Mouse (Mus musculus): Measurements from ENCODE around the gene Dnajb12. TPM values are rescaled to one million over a fixed set of nuclear protein-coding genes. Genes with fewer than 3 reads are reported as not detected.

Dnajb12 gene
- total and polyA plus RNA-seq, 3 experiments = 13.9 to 35.9 (median 21.5) TPM

DNA sequence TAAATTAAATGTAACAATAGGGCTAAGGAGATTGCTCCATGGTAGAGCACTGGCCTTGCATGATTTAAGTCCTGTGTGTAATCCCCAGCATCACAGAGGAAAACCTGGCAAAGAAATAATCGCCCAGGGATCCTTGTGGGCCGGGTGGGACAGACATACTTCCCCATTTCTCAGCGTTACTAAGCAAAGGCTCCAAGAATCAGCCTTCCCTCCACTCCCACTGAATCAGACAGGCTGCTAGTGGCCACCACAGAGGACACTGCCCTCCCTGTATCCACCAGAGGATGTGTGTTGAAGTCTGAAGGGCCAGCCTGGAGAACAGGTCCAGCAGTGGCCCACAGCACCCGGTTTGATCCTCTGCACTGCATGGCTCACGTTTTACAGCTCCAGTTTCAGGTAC, 8.1 kb downstream of the Dnajb12 start:
- Histone ChIP-seq H3K27ac (ENCODE audit: insufficient read depth, low read depth) (no peak overlapping the region), H3K36me3 (replicated peaks in 1 of 2; ENCODE audit: control insufficient read depth in 1 of 2, insufficient read depth in 1 of 2, low read length in 1 of 2) (peaks cover 26 to 65% of the 10 kb centered on the region in 2 experiments), H3K9ac (ENCODE audit: insufficient read depth, low read depth) (no peak overlapping the region), H3K27me3 (replicated peaks) (no peaks in the 10 kb centered on the region), H3K79me2 (replicated peaks; ENCODE audit: control insufficient read depth, extremely low read depth, insufficient read depth, poor library complexity, severe bottlenecking) (peaks cover 53% of the 10 kb centered on the region), H3K4me1 (ENCODE audit: control insufficient read depth in 1 of 2, insufficient read depth in 2 of 2) (peaks cover 40 to 70% of the 10 kb centered on the region in 2 experiments), H3K4me3 (replicated peaks in 1 of 3; ENCODE audit: low read depth in 2 of 3, low read length in 2 of 3, poor library complexity in 1 of 3) (no peak overlapping the region), H3K4me2 (ENCODE audit: insufficient read depth, low read depth, poor library complexity, severe bottlenecking) (no peak overlapping the region), H3K9me3 (replicated peaks; ENCODE audit: low read length) (no peaks in the 10 kb centered on the region)
- DNase-seq (ENCODE audit: extremely low read depth) = no peak
- dilution Hi-C loops (cut with MboI; ENCODE audit: extremely low pct_ligation_motif_present, extremely low pct_unique_long_range_greater_than_20kb, low sequenced_read_pairs) (no loop called here), in situ Hi-C loops (cut with MboI; ENCODE audit: low pct_ligation_motif_present, low pct_unique_long_range_greater_than_20kb, low sequenced_read_pairs) (no loop called here)
- TF ChIP-seq HCFC1 (IDR thresholded peaks at IDR 0.05; ENCODE audit: low read depth, low read length) = no peak
- no peak for TF ChIP-seq CHD1 (IDR thresholded peaks at IDR 0.05; ENCODE audit: low read depth, low read length)
- no peak for TF ChIP-seq MEF2A (IDR thresholded peaks at IDR 0.05; ENCODE audit: borderline replicate concordance, low read depth, low read length)
- TF ChIP-seq RAD21 (IDR thresholded peaks at IDR 0.05; ENCODE audit: low read depth, low read length) = no peak
- TF ChIP-seq RCOR1 (conservative IDR thresholded peaks at IDR 0.05; ENCODE audit: low read depth, low read length) = no peak
- no peak for TF ChIP-seq MAX (IDR thresholded peaks at IDR 0.05; ENCODE audit: low read length)
- no peak for TF ChIP-seq ZMIZ1 (IDR thresholded peaks at IDR 0.05; ENCODE audit: low read depth, low read length)
- no peak for TF ChIP-seq JUN (IDR thresholded peaks at IDR 0.05; ENCODE audit: insufficient read depth, low read depth, low read length)
- no peak for TF ChIP-seq E2F4 (IDR thresholded peaks at IDR 0.05; ENCODE audit: insufficient replicate concordance, low read depth, low read length)
- TF ChIP-seq SMC3 (IDR thresholded peaks at IDR 0.05; ENCODE audit: low read depth, low read length) = no peak
- TF ChIP-seq CHD2 (IDR thresholded peaks at IDR 0.05; ENCODE audit: low read length) = no peak
- no peak for TF ChIP-seq ETS1 (conservative IDR thresholded peaks at IDR 0.05; ENCODE audit: low read depth, low read length)

DNA sequence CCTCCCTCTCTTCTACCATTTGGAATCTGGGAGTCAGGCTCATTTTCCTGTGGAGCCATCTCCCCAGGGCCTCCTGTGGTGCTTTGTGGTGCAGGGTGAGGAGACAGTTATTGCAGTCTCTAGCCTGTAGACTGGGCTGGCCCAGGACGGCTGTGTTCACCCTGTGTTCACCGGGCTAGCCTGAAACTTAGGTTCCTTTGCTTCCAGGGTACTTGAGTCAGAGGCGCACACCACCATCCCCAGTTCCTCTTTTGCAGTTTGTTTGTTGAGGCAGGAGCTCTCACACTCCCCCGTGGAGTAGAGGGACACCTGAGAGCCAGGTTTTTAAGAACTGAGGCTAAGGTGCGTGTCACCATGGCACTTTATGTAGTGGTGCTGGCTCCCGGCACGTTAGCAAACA, 10.0 kb downstream of the Dnajb12 start:
- in situ Hi-C loops (cut with MboI; ENCODE audit: low pct_ligation_motif_present, low pct_unique_long_range_greater_than_20kb, low sequenced_read_pairs) = no loop called here
- peak; percentile 50 for DNase-seq (ENCODE audit: extremely low read depth)
- no peak overlapping the region for H3K4me3 ChIP-seq (replicated peaks in 1 of 3; ENCODE audit: low read depth in 2 of 3, low read length in 2 of 3, poor library complexity in 1 of 3)
- peaks cover 44 to 65% of the 10 kb centered on the region in 2 experiments for H3K36me3 ChIP-seq (replicated peaks in 1 of 2; ENCODE audit: control insufficient read depth in 1 of 2, insufficient read depth in 1 of 2, low read length in 1 of 2)
- peaks cover 37 to 54% of the 10 kb centered on the region in 2 experiments for H3K4me1 ChIP-seq (ENCODE audit: control insufficient read depth in 1 of 2, insufficient read depth in 2 of 2)
- H3K4me2 ChIP-seq (ENCODE audit: insufficient read depth, low read depth, poor library complexity, severe bottlenecking) = no peak overlapping the region
- no peaks in the 10 kb centered on the region for H3K9me3 ChIP-seq (replicated peaks; ENCODE audit: low read length)
- dilution Hi-C loops (cut with MboI; ENCODE audit: extremely low pct_ligation_motif_present, extremely low pct_unique_long_range_greater_than_20kb, low sequenced_read_pairs) = no loop called here
- H3K79me2 ChIP-seq (replicated peaks; ENCODE audit: control insufficient read depth, extremely low read depth, insufficient read depth, poor library complexity, severe bottlenecking) = peaks cover 35% of the 10 kb centered on the region
- peak overlapping the region; percentile 2; the same call in 1 of the 2 replicates for H3K27ac ChIP-seq (ENCODE audit: insufficient read depth, low read depth)
- TF ChIP-seq TCF12 (IDR thresholded peaks at IDR 0.05; ENCODE audit: low read depth, low read length) = no peak
- TF ChIP-seq IRF4 (IDR thresholded peaks at IDR 0.05; ENCODE audit: low read depth, low read length) = no peak
- no peak for TF ChIP-seq KAT2A (IDR thresholded peaks at IDR 0.05; ENCODE audit: insufficient replicate concordance, low read length)
- TF ChIP-seq UBTF (IDR thresholded peaks at IDR 0.05; ENCODE audit: low read depth, low read length) = no peak
- no peak for TF ChIP-seq SIN3A (IDR thresholded peaks at IDR 0.05; ENCODE audit: low read length)
- no peak for TF ChIP-seq RAD21 (IDR thresholded peaks at IDR 0.05; ENCODE audit: low read depth, low read length)
- TF ChIP-seq NRF1 (IDR thresholded peaks at IDR 0.05; ENCODE audit: low read depth, low read length) = no peak
- no peak for TF ChIP-seq GABPA (IDR thresholded peaks at IDR 0.05; ENCODE audit: insufficient replicate concordance, low read depth, low read length)
- TF ChIP-seq POLR2AphosphoS2 (IDR thresholded peaks at IDR 0.05; ENCODE audit: low read depth, low read length) = no peak
- TF ChIP-seq MEF2A (IDR thresholded peaks at IDR 0.05; ENCODE audit: borderline replicate concordance, low read depth, low read length) = no peak
- no peak for TF ChIP-seq PAX5 (IDR thresholded peaks at IDR 0.05; ENCODE audit: low read length)
- TF ChIP-seq USF2 (conservative IDR thresholded peaks at IDR 0.05; ENCODE audit: low read depth, low read length) = no peak
- no peak for TF ChIP-seq CTCF (conservative IDR thresholded peaks at IDR 0.05 in 1 of 2, IDR thresholded peaks at IDR 0.05 in 1 of 2; ENCODE audit: low read depth in 2 of 2, low read length in 2 of 2)
- TF ChIP-seq ZMIZ1 (IDR thresholded peaks at IDR 0.05; ENCODE audit: low read depth, low read length) = no peak
- no peak for TF ChIP-seq EP300 (IDR thresholded peaks at IDR 0.05; ENCODE audit: low read length)
- no peak for TF ChIP-seq ZC3H11A (IDR thresholded peaks at IDR 0.05; ENCODE audit: low read depth, low read length)
- no peaks in the 10 kb centered on the region for H3K27me3 ChIP-seq (replicated peaks)
- no peak overlapping the region for H3K9ac ChIP-seq (ENCODE audit: insufficient read depth, low read depth)
